Mouse (Mus musculus) myocyte (in vitro differentiated cells): ENCODE results near the gene Jup. TPM values are rescaled to one million over a fixed set of nuclear protein-coding genes. Genes with fewer than 3 reads are reported as not detected.

ENCODE experiments used
- H3K27me3 ChIP-seq: one replicate; pipeline ENCODE4 v1.6.1; 2011; ENCODE audit not compliant: control insufficient read depth, insufficient read depth, insufficient read length
- H3K36me3 ChIP-seq: one replicate; pipeline ENCODE4 v1.6.1; 2011; ENCODE audit not compliant: control insufficient read depth, insufficient read depth
- H3K4me2 ChIP-seq: one replicate; pipeline ENCODE4 v1.6.1; 2011; ENCODE audit warnings: low read depth, control low read depth
- H3K4me3 ChIP-seq: one replicate; pipeline ENCODE4 v1.5.1; 2011; ENCODE audit warnings: mild to moderate bottlenecking, control low read depth, moderate library complexity
- H3K79me2 ChIP-seq: one replicate; pipeline ENCODE4 v1.6.1; 2011; ENCODE audit not compliant: control insufficient read depth, insufficient read depth
- H3ac ChIP-seq: one replicate; pipeline ENCODE4 v1.6.1; 2011; ENCODE audit not compliant: control insufficient read depth, insufficient read length
- CEBPB ChIP-seq: IDR thresholded peaks from 2 replicates; pipeline ENCODE4 v1.6.1; 2011; ENCODE audit warnings: mild to moderate bottlenecking, moderate library complexity; ENCODE audit not compliant: poor library complexity, insufficient read depth, severe bottlenecking
- E2F4 ChIP-seq: IDR thresholded peaks from one replicate; pipeline ENCODE4 v1.6.1; 2011; ENCODE audit warnings: mild to moderate bottlenecking, control low read depth, moderate library complexity; ENCODE audit not compliant: insufficient read depth
- MAX ChIP-seq: IDR thresholded peaks from one replicate; pipeline ENCODE4 v1.6.1; 2011; ENCODE audit warnings: low read depth, mild to moderate bottlenecking, control low read depth
- MYOD1 ChIP-seq, 3 experiments: IDR thresholded peaks; one replicate each; pipeline ENCODE4 v1.6.1; 2011; ENCODE audit warnings: control low read depth in 2 of 3, low read depth in 2 of 3, mild to moderate bottlenecking in 2 of 3, moderate library complexity in 1 of 3; ENCODE audit not compliant: insufficient read length in 2 of 3, control insufficient read depth in 1 of 3
- MYOG ChIP-seq, 3 experiments: IDR thresholded peaks; one replicate each; pipeline ENCODE4 v1.6.1; 2011; ENCODE audit warnings: control low read depth in 2 of 3, low read depth in 2 of 3, mild to moderate bottlenecking in 2 of 3; ENCODE audit not compliant: insufficient read length in 2 of 3, control insufficient read depth in 1 of 3, insufficient read depth in 1 of 3
- POLR2A ChIP-seq: IDR thresholded peaks from one replicate; pipeline ENCODE4 v1.6.1; 2011; ENCODE audit warnings: low read depth, mild to moderate bottlenecking, control low read depth, moderate library complexity; ENCODE audit not compliant: insufficient read length
- POLR2AphosphoS2 ChIP-seq: IDR thresholded peaks from one replicate; pipeline ENCODE4 v1.6.1; 2011; ENCODE audit warnings: low read depth, control low read depth; ENCODE audit not compliant: insufficient read length
- REST ChIP-seq: IDR thresholded peaks from one replicate; pipeline ENCODE4 v1.6.1; 2011; ENCODE audit warnings: mild to moderate bottlenecking, control low read depth, moderate library complexity; ENCODE audit not compliant: insufficient read depth, insufficient read length
- SRF ChIP-seq: IDR thresholded peaks from one replicate; pipeline ENCODE4 v1.6.1; 2011; ENCODE audit warnings: low read depth; ENCODE audit not compliant: control insufficient read depth, insufficient read length
- TCF12 ChIP-seq: IDR thresholded peaks from one replicate; pipeline ENCODE4 v1.6.1; 2011; ENCODE audit warnings: mild to moderate bottlenecking, control low read depth; ENCODE audit not compliant: poor library complexity, insufficient read depth, severe bottlenecking
- TCF3 ChIP-seq: IDR thresholded peaks from one replicate; pipeline ENCODE4 v1.6.1; 2011; ENCODE audit warnings: low read depth, control low read depth; ENCODE audit not compliant: insufficient read length
- USF1 ChIP-seq: IDR thresholded peaks from one replicate; pipeline ENCODE4 v1.6.1; 2011; ENCODE audit warnings: low read depth, mild to moderate bottlenecking, control low read depth, moderate library complexity
- polyA plus RNA-seq: library from polyadenylated mRNA; unstranded; fragments of >200 nt; fragmentation: generic; extraction: Trizol; gene quantifications from one replicate; pipeline ENCODE4 v1.2.1, GENCODE M21; 2012; ENCODE audit warnings: missing spikeins

Gene Jup
- polyA plus RNA-seq, 1 experiment = 161 TPM

DNA sequence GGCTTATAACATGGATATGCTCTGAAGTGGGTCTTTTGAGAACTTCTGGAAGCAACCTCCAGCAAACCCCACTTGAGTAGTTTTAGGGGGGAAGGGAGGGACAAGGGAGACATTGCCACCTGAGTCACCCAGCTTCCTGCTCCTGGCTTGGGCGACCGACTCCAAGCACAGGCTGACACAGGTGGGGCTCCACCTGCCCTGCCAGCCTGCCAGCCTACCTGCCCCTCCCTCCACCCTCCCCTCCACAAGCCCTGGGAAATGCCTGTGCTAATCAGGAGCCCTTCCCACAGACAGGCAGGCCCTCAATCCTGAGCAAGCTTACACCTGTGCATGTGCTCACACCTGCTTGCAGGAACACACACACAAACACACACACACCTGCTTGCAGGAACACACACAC, 5.1 kb upstream of the Jup start:
- Histone ChIP-seq H3ac (no peak overlapping the region), H3K4me3 (no peak overlapping the region), H3K27me3 (no peaks in the 10 kb centered on the region), H3K36me3 (no peaks in the 10 kb centered on the region), H3K79me2 (no peaks in the 10 kb centered on the region), H3K4me2 (peak overlapping the region; percentile 35)
- TF ChIP-seq SRF (no peak), CEBPB (no peak), MYOG (IDR thresholded peaks at IDR 0.05; ENCODE audit: control insufficient read depth in 1 of 3, insufficient read depth in 1 of 3, insufficient read length in 2 of 3, low read depth in 2 of 3) (peak in 1 of 3 experiments; percentile 40), E2F4 (no peak), MYOD1 (IDR thresholded peaks at IDR 0.05; ENCODE audit: control insufficient read depth in 1 of 3, insufficient read length in 2 of 3, low read depth in 2 of 3) (peak in 1 of 3 experiments; percentile 5)

DNA sequence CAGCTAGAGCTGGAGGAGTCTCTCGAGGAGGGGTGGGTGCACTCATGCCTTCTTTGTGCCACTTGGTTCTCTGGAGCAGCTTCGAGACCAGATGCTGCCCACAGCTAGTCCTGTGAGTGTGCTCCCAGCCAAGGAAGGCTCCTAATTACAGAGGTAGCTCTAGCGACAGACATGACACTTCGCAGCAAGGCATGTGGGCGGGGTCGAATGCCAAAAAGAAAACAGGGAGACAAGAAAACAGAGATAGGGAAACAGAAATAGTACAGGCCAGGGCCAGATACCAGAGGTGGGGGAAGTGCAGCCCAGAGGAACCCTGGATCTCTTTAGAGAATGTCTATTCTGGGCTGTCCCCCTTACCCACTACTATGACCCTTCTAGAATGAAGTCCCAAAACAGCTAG, 4.7 kb upstream of the Jup start:
- H3K4me3 ChIP-seq = no peak overlapping the region
- peak overlapping the region; percentile 35 for H3K4me2 ChIP-seq
- H3K27me3 ChIP-seq = no peaks in the 10 kb centered on the region
- no peaks in the 10 kb centered on the region for H3K36me3 ChIP-seq
- H3K79me2 ChIP-seq = peaks cover 2% of the 10 kb centered on the region
- no peak overlapping the region for H3ac ChIP-seq
- no peak for TF ChIP-seq TCF12

DNA sequence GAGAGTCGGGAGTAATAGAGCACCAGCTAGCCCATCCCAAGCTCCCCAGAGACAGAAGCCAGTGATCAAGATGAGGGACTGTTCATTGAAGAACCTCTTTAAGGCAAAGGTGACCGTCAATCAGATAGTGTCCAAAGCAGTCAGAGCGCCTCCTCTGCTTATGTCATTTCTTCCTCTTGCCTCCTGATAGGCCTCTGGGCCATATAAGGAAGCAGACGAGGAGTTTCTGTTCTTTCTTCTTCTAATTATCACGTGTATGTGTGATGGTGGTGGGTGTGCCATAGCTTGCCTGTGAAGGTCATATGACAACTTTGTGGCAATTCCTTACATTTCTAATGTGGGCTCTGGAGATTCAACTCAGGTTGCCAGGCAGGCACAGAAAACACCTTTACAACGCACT, 3.3 kb upstream of the Jup start:
- Histone ChIP-seq H3K27me3 (no peaks in the 10 kb centered on the region), H3ac (no peak overlapping the region), H3K36me3 (no peaks in the 10 kb centered on the region), H3K79me2 (peaks cover 16% of the 10 kb centered on the region), H3K4me3 (no peak overlapping the region), H3K4me2 (no peak overlapping the region)
- no peak for TF ChIP-seq MYOG (IDR thresholded peaks at IDR 0.05; ENCODE audit: control insufficient read depth in 1 of 3, insufficient read depth in 1 of 3, insufficient read length in 2 of 3, low read depth in 2 of 3)
- TF ChIP-seq CEBPB = no peak
- TF ChIP-seq E2F4 = no peak
- no peak for TF ChIP-seq POLR2AphosphoS2
- no peak for TF ChIP-seq REST
- TF ChIP-seq POLR2A = no peak
- no peak for TF ChIP-seq TCF12
- no peak for TF ChIP-seq SRF
- TF ChIP-seq USF1 = no peak
- no peak for TF ChIP-seq MYOD1 (IDR thresholded peaks at IDR 0.05; ENCODE audit: control insufficient read depth in 1 of 3, insufficient read length in 2 of 3, low read depth in 2 of 3)
- no peak for TF ChIP-seq TCF3
- TF ChIP-seq MAX = no peak

DNA sequence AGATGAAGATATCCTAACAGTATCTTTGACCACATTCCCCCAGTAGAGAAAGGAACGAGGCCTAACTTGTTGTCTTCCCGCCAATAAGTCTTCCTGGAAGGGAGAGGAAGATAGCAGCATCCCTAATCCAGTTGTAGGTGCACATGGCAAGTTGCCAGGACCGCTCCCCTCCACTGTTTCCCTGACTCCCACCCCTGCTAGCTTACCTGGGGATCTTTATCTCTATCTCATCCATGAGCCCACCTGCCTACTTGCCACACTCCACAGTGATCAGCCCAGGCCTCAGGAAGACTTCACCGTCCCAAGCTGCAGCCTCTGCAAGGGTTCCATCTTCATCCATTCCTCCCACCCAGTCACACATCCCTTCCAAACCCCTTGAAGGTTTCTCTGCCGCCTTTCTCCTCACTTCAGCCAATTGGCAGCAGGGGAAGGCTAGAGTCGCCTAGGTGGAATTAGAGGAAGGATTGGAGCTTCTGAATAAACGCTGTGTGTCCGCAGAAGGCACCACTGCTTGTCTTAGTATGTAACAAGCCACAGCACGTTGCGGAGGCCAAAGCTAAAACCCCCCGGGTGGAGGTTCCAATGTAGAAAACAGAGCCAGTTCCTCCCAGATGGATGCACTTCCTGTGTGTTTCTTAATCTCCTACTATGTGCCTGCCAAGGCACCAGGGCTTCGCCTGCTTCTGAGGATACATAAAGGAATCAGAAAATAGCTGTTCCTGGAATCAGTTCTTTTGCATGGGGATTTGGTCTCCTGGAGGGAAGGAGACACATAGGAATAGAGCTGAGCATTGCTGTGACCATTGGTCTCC, 2.4 kb upstream of the Jup start:
- TF ChIP-seq TCF3 (no peak), CEBPB (no peak), POLR2A (no peak), E2F4 (no peak), MYOD1 (IDR thresholded peaks at IDR 0.05; ENCODE audit: control insufficient read depth in 1 of 3, insufficient read length in 2 of 3, low read depth in 2 of 3) (no peak)

DNA sequence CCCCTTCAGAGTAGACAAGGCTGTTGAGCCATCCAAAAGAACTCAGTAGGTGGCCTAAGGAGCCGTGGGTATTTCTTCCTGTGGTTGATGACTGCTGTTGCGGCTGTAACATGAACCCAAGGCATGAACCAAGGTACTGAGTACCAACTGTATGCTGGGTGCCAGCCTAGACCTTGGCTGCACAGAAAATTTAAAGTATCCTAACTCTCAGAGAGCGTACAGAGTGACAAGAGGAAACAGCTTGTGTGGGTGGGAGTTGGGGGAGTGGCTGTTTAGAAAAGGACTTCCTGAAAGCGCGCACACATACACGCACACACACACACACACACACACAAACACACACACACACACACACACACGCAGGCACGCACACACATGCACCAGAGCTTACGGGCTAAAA, 1.8 kb upstream of the Jup start:
- Histone ChIP-seq H3K4me2 (peak overlapping the region; percentile 49), H3K27me3 (no peaks in the 10 kb centered on the region), H3K36me3 (no peaks in the 10 kb centered on the region), H3K79me2 (peaks cover 29% of the 10 kb centered on the region), H3ac (no peak overlapping the region), H3K4me3 (no peak overlapping the region)
- TF ChIP-seq POLR2AphosphoS2 = no peak
- peak in 2 of 3 experiments; percentile 15 to 49 for TF ChIP-seq MYOD1 (IDR thresholded peaks at IDR 0.05; ENCODE audit: control insufficient read depth in 1 of 3, insufficient read length in 2 of 3, low read depth in 2 of 3)
- TF ChIP-seq E2F4 = no peak
- TF ChIP-seq POLR2A = no peak
- TF ChIP-seq REST = no peak
- TF ChIP-seq USF1 = no peak
- peak; percentile 12 for TF ChIP-seq TCF12
- TF ChIP-seq MYOG (IDR thresholded peaks at IDR 0.05; ENCODE audit: control insufficient read depth in 1 of 3, insufficient read depth in 1 of 3, insufficient read length in 2 of 3, low read depth in 2 of 3) = peak in 2 of 3 experiments; percentile 20 to 68

More for the DNA sequence above, 2.4 kb upstream of the Jup start:
- Histone ChIP-seq H3K27me3 (no peaks in the 10 kb centered on the region), H3K4me3 (no peak overlapping the region), H3K4me2 (peak overlapping the region; percentile 49), H3ac (no peak overlapping the region), H3K79me2 (peaks cover 23% of the 10 kb centered on the region), H3K36me3 (no peaks in the 10 kb centered on the region)
